Mouse (Mus musculus): Measurements from ENCODE around the gene Morn3.
A peak's percentile ranks its signal among the peaks of the same experiment; 100 is the strongest.

Morn3 gene

GRCm38 (mm10) chr5:123023049-123023448 is 23.8 kb downstream of the Morn3 start:
- DNase-seq (ENCODE audit: low spot score), result no peak

DNA sequence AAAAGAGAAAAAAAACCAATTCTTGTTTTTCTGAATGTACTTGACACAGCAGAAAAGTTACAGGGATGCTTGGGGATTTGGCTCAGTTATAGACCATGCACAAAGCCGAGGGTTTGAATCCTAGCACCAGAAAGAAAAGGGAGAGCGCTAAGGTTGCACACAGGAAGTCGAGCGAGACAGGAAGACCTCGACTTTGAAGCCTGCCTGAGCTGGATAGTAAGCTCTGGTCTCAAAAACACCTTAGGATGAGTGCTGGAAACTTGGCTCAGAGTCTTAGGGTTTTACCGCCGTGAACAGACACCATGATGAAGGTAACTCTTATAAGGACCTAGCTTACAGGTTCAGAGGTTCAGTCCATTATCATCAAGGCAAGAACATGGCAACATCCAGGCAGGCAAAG is 25.4 kb downstream of the Morn3 start:
- DNase-seq (ENCODE audit: low spot score), result no peak

DNA sequence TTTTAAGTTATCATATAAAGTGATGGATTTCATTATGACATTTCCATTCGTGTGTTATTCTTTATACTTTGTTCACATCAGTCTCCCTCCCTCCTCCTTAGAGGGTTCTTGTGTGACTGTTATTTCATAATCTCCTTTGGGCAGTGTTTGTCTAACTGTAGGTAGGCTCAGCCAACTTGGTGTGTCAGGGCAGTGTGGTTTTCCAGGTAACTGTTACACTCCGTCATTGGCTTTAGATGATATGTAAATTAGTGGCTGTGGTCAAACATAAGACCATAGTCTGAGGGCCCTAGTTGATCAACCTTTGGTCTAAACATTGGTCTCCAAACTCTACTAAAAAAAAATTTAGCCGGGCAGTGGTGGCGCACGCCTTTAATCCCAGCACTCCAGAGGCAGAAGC is 26.4 kb downstream of the Morn3 start:
- no peak for DNase-seq (ENCODE audit: low spot score)

- DNase-seq (ENCODE audit: low spot score), result no peak
These were observed 27.3 kb downstream of the Morn3 start for GRCm38 (mm10) chr5:123019336-123020016.

- DNase-seq (ENCODE audit: low spot score), result no peak
These were observed 29.3 kb downstream of the Morn3 start for GRCm38 (mm10) chr5:123017504-123017903.

GRCm38 (mm10) chr5:123015915-123016314 is 30.9 kb downstream of the Morn3 start:
- no peak for DNase-seq (ENCODE audit: low spot score)

DNA sequence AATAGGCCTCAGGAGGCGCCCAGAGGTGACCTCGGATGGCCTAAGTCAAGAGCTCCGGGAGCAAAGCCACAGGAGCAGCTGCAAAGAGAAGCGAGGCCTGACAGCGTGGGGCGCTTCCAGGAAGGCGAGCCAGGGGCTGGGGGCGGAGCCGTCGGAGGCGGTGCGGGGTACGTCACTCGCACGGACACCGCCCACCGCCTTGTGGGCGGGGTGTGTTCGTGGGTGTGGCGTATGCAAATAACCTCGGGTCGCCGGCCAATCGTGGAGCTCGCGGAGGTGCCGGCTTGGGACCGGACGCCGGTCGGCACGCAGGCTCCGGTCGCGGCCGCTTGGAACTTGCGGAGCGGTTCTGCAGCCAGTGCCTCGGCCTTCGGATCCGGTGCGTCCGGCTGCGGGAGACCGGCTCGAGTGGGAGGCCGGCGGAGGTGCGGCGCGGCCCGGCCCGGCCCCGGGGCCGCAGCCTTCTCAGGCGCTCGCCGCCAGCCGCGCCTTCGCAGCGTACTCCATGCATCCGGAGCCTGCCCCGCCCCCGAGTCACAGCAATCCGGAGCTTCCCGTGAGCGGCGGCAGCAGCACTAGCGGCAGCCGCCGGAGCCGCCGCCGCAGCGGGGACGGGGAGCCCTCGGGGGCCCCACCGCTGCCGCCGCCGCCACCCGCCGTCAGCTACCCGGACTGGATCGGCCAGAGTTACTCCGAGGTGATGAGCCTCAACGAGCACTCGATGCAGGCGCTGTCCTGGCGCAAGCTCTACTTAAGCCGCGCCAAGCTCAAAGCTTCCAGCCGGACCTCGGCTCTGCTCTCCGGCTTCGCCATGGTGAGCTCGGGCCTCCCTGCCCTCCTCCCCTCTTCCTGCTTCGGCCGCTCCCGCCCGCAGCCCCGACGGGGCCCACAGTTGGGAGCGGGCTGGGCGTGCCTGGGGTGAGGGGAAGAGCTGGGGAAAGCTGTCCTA is 31.8 kb downstream of the Morn3 start, which contains the start of gene Orai1:
Gene Orai1 (plus strand): TSS at position 322 of the 949 bp plus-strand sequence.
- peak; percentile 98 for DNase-seq (ENCODE audit: low spot score)

GRCm38 (mm10) chr5:123013599-123014315 is 33.1 kb downstream of the Morn3 start:
- DNase-seq (ENCODE audit: low spot score), result peak; percentile 87

GRCm38 (mm10) chr5:123011705-123012104 is 35.1 kb downstream of the Morn3 start:
- DNase-seq (ENCODE audit: low spot score), result no peak

DNA sequence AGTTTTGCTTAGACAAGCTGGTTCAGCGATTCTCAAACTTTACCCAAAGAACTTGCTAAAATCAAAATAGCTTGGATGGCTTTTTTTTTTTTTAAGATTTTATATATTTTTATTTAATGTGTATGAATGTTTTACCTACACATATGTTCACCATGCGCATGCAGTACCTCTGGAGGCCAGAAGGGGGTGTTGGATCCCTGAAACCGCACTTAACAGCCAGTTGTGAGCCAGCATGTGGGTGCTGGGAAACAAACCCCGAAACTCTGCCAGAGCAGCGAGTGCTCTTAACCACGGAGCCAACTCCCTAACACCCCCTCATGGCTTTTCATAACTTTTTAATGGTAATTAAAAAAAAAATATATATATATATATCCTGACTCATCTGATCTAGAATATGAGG is 36.0 kb downstream of the Morn3 start:
- no peak for DNase-seq (ENCODE audit: low spot score)

DNA sequence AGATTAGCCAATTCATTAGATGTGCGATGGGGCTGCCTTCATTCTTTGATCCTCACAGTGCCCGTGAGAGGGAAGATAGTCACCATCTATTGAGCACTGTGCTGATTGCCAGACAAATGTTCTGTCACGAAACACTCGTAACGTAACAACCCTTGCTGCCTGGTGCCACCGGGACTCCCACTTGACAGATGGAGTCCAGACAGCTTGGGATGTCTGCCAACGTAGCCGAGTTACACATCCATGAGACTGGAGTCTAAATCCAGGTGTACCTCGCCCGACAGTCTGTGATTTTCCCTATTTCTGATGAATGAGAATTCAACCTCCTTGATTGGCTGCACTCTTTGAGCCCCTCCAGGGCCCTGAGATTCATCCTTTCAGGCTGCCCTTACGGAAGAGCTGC is 36.9 kb downstream of the Morn3 start:
- DNase-seq (ENCODE audit: low spot score), result no peak

DNA sequence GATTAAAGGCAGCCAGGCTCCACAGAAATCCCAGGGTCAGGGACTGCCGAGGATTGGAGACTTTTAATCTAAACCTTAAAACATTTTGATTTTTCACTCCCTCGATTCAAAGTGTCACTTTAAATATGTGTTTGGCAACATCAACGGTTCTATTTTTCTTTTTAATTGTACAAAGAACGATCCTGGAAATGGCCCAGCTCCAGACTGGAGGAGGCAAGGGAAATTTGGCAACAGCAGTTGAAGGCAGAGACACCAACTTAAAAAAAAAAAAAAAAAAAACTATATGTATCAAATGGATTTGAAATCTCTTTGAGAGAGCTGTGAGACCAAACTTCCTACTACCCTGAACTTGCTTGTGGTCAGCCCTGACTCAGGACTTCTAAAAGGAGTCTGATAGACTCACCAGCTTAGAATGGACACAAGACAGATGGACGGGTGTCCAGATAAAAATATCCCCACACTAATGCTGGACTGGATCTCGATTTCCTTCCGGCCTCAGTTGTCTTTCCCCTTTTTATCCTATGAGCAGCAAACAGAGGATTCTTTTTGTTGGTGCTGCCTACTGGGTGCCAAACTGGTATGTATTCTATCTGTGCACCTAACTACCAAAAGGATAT is 37.8 kb downstream of the Morn3 start:
- DNase-seq (ENCODE audit: low spot score), result no peak

DNA sequence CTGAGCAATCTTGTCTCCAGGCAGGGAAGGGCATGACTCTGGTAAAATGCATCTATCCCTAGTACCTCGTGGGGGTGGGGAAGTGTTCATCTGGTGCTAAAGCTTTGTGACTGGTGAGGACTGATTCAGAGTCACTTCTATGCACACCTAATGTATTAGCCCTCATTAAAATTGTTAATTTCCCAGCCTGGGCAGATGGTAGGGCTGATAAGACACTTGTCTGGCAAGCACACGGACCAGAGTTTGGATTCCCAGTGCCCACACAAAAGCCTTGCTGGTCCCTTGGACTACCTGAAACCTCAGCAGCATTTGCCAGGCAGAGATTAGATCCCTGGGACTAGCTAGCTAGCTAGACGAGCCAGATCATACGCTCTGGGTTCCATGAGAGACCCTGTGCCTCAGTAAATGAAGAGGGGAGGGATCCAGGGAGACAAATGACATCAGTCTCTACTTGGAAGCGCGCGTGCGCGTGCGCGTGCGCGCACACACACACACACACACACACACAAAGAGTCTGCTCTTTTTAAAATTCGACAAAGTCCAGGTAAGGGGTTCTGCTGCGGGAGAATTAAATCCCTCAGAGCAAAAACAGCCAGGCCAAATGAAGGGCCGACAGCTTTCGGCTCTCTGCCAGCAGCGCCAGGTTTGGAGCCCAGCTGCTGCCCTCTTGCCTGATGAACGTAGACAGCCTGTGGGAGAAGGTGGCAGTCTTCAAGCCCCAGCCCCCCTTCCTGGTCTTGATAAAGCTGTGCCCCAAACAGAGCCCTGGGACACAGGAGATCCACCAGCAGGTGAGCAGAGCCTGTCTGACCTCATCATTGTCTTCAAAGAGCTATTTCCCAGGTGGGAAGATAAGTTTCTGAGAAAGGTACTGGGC is 40.9 kb downstream of the Morn3 start:
- DNase-seq (ENCODE audit: low spot score), result no peak

- no peak for DNase-seq (ENCODE audit: low spot score)
These were observed 45.9 kb downstream of the Morn3 start for GRCm38 (mm10) chr5:123000901-123001300.

DNA sequence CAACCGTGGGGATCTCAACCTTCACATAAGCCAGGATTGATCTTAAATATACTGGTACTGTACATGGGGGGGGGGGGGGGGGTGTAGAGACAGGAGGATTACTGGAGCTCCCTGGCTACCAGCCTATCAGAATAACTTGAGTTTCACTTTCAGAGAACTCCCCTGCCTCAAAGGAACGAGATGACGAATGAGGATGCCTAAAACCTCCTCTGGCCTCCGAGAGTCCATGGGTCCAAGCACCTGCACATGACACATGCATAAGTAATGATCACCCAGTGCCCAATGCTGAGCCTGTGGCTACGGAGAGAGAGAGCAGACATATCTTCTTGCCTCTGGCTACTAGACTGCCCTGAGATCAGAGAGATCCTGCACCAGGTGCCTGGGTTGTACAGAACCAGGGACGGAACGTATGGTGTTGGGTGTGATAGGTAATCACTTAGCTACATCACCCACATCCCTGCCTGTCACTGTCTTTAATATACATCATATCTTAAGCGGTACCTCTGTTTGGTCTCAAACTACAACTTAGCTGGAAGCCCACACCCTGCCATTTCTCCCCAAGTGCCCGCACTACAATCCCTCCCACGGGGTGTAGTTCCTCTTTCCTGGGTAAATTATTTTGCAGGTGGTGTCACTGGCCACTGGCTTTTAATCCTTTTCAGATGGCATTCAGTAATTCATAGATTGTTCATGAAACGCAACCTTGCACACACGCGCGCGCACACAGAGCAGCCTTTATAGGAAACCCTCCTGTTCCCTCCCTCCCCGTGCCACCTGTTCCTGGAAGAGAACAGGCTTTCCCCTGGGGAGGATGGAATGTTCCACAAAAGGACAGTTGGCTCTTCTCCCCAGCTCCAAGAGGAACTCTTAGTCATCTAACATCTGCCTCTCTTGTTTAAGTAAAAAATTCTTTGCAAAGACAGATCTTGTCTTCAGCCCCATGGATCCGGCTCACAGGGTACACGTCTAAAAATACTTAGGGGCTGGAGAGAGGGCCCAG is 49.3 kb downstream of the Morn3 start:
- DNase-seq (ENCODE audit: low spot score), result no peak

- peak; percentile 79 for DNase-seq (ENCODE audit: low spot score)
These were observed 51.9 kb downstream of the Morn3 start for GRCm38 (mm10) chr5:122994910-122995309.

DNA sequence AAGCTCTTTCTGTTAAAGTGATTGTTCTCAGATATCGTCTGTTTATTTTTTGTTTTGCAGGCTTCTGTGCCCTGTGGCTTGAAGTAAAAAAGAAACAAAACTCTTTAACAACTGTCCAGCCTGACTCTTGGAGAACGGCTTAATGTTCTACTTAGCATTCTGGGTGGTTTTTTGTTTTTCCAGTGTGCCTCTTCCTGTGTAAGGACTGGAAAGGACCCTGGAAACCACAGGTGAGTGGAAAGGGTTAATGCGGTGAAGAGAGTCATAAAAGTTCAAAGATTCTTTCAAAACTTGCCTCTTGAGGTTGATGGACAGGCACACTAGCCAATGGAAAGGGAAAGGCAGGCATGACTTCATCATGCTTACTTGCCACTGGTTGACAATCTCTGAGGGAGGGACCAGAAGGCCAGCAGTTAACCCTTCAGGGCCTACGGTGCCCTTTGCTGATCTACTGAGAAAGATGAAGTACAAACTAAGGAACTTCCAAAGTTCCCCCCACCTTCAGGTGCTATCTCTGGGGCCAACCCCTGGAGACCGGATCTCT is 52.4 kb downstream of the Morn3 start:
- DNase-seq (ENCODE audit: low spot score), result peak; percentile 99

DNA sequence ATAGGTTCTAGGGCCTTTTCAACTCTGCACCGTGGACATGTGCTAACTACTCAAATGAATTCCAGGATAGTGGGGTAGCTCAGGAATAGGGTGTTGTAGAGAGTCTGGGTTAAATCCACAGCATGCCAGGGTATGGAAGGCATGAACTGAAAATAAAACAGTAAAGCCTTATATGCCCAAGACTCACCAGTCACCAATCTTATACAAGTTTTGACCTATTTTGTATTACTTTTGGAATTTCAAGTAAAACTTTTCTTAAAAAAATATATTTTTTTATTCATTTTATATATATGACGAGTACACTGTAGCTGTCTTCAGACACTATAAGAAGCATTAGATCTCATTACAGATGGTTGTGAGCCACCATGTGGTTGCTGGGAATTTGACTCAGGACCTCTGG is 53.0 kb downstream of the Morn3 start:
- DNase-seq (ENCODE audit: low spot score), result no peak

- peak; percentile 74 for DNase-seq (ENCODE audit: low spot score)
These were observed 55.3 kb downstream of the Morn3 start for GRCm38 (mm10) chr5:122991350-122992004.
